Mouse (Mus musculus): ENCODE data around the gene Mgme1. TPM values are rescaled to one million over a fixed set of nuclear protein-coding genes. Genes with fewer than 3 reads are reported as not detected.
A peak's percentile ranks its signal among the peaks of the same experiment; 100 is the strongest.

Gene Mgme1
- total and polyA plus RNA-seq, 2 experiments from 2014 or later, result 11.1 to 12.6 TPM

DNA sequence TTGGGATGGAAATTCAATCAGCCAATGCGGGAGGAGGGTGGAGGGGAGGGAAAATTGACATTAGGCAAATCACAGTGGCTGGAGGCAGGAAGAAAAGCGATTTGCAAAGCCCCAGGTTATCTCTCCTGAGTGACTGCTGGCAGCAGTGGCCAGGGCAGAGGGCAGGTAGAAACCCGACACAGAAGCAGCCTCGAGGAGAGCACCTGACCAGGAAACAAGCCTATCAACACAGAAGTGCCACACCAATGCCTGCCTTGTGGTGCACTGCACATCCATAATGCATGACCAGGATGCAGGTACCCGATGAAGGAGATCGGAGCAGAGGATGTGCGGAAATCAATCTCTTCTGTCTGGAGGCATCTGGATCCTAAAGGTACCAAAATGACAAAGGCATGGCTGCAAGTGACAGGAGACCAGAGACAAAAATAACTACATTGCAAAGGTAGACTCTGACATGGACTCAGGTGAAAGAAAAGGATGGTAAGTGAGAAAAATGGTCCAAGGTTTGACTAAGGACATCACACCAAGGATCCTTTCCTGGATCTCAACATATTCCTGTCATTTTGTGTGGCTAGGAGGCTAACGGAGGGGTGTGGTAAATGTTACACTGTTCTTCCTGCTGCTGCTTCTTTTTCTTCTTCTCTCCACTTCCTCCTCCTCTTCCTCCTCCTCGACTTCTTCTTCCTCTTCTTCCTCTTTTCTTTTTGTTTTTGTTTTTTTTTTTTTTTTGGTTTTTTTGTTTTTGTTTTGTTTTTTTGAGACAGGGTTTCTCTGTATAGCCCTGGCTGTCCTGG is 33.5 kb upstream of the Mgme1 start:
- no peak for DNase-seq (ENCODE audit: low spot score)

DNA sequence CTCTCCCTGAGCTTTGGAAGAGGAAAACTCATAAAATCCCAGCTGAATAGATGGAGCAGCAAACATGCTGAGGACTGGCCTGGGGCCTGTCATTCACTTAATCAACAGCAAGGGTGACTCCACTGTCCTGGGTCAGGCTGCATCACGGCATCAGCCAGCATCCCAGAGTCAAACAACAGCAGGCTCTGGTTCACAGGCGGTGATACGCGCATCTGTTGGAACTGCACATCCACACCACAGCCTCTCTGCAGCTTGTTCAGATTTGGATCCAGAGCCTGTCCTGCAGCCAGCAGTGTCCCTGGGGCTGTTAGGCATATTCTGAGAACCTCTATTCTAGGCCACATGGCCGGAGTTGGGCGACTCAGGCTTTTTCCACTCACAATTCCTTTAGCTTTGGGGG is 32.1 kb upstream of the Mgme1 start:
- H3K27ac ChIP-seq (ENCODE audit: low read depth), result peak overlapping the region; percentile 53
- H3K4me3 ChIP-seq (ENCODE audit: low read depth, low read length), result no peak overlapping the region
- H3K36me3 ChIP-seq (replicated peaks; ENCODE audit: control insufficient read depth, insufficient read depth, low read length), result no peaks in the 10 kb centered on the region
- no peak for TF ChIP-seq CTCF (IDR thresholded peaks at IDR 0.05; ENCODE audit: low read depth)
- no peak for TF ChIP-seq EP300 (IDR thresholded peaks at IDR 0.05; ENCODE audit: low read depth)
- DNase-seq (ENCODE audit: low spot score), result no peak
- H3K27me3 ChIP-seq (ENCODE audit: control insufficient read depth, insufficient read depth, low read length), result no peaks in the 10 kb centered on the region
- no peak overlapping the region for H3K4me2 ChIP-seq (ENCODE audit: low read depth, low read length)
- H3K9ac ChIP-seq (replicated peaks; ENCODE audit: low read depth, low read length), result no peak overlapping the region
- ATAC-seq (ENCODE audit: insufficient read depth, low read depth), result peak; percentile 62
- 67% methylated on average over 6 of the region's 6 CpGs for WGBS
- H3K9me3 ChIP-seq (replicated peaks; ENCODE audit: control insufficient read depth, low read length), result 0 out of 2 replicates have a peak, but pooled peaks cover 3% of the 10 kb centered on the region
- no peaks in the 10 kb centered on the region for H3K4me1 ChIP-seq (ENCODE audit: control insufficient read depth, insufficient read depth)

More for the DNA sequence above, 33.5 kb upstream of the Mgme1 start:
- Histone ChIP-seq H3K27ac (ENCODE audit: low read depth) (no peak overlapping the region), H3K27me3 (ENCODE audit: control insufficient read depth, insufficient read depth, low read length) (no peaks in the 10 kb centered on the region), H3K4me2 (ENCODE audit: low read depth, low read length) (no peak overlapping the region), H3K9ac (replicated peaks; ENCODE audit: low read depth, low read length) (no peak overlapping the region), H3K4me3 (ENCODE audit: low read depth, low read length) (no peak overlapping the region), H3K9me3 (replicated peaks; ENCODE audit: control insufficient read depth, low read length) (0 out of 2 replicates have a peak, but pooled peaks cover 3% of the 10 kb centered on the region), H3K4me1 (ENCODE audit: control insufficient read depth, insufficient read depth) (no peaks in the 10 kb centered on the region), H3K36me3 (replicated peaks; ENCODE audit: control insufficient read depth, insufficient read depth, low read length) (no peaks in the 10 kb centered on the region)
- TF ChIP-seq EP300 (IDR thresholded peaks at IDR 0.05; ENCODE audit: low read depth) (no peak), CTCF (IDR thresholded peaks at IDR 0.05; ENCODE audit: low read depth) (no peak)
- ATAC-seq (ENCODE audit: insufficient read depth, low read depth), result no peak
- WGBS, result 59% methylated on average over 9 of the region's 9 CpGs

DNA sequence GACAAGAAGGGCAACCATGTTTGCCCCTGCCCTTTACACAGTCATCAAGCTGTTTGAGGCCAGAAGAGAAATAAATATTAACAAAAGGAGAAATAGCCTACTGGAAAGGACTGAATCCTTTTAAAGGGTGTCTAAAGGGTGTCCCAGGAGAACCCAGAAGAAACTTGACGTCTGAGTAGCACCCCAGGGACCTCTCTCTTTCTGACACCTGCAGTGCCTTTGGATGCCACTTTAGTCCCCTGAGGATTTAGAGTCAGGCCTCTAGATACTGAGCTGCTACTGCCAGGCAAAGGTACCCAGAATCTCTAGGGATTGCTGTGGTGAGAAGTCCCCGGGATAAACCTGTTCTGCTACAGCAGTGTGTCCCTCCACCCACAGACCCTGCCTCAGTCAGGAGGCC is 31.1 kb upstream of the Mgme1 start:
- no peak for DNase-seq (ENCODE audit: low spot score)
- H3K9ac ChIP-seq (replicated peaks; ENCODE audit: low read depth, low read length), result no peak overlapping the region
- H3K4me2 ChIP-seq (ENCODE audit: low read depth, low read length), result no peak overlapping the region
- 0 out of 2 replicates have a peak, but pooled peaks cover 3% of the 10 kb centered on the region for H3K9me3 ChIP-seq (replicated peaks; ENCODE audit: control insufficient read depth, low read length)
- 60% methylated on average over 2 of the region's 2 CpGs for WGBS
- H3K27ac ChIP-seq (ENCODE audit: low read depth), result no peak overlapping the region
- TF ChIP-seq EP300 (IDR thresholded peaks at IDR 0.05; ENCODE audit: low read depth), result no peak
- TF ChIP-seq CTCF (IDR thresholded peaks at IDR 0.05; ENCODE audit: low read depth), result no peak
- ATAC-seq (ENCODE audit: insufficient read depth, low read depth), result no peak
- no peak overlapping the region for H3K4me3 ChIP-seq (ENCODE audit: low read depth, low read length)
- no peaks in the 10 kb centered on the region for H3K36me3 ChIP-seq (replicated peaks; ENCODE audit: control insufficient read depth, insufficient read depth, low read length)
- H3K4me1 ChIP-seq (ENCODE audit: control insufficient read depth, insufficient read depth), result no peaks in the 10 kb centered on the region
- no peaks in the 10 kb centered on the region for H3K27me3 ChIP-seq (ENCODE audit: control insufficient read depth, insufficient read depth, low read length)

DNA sequence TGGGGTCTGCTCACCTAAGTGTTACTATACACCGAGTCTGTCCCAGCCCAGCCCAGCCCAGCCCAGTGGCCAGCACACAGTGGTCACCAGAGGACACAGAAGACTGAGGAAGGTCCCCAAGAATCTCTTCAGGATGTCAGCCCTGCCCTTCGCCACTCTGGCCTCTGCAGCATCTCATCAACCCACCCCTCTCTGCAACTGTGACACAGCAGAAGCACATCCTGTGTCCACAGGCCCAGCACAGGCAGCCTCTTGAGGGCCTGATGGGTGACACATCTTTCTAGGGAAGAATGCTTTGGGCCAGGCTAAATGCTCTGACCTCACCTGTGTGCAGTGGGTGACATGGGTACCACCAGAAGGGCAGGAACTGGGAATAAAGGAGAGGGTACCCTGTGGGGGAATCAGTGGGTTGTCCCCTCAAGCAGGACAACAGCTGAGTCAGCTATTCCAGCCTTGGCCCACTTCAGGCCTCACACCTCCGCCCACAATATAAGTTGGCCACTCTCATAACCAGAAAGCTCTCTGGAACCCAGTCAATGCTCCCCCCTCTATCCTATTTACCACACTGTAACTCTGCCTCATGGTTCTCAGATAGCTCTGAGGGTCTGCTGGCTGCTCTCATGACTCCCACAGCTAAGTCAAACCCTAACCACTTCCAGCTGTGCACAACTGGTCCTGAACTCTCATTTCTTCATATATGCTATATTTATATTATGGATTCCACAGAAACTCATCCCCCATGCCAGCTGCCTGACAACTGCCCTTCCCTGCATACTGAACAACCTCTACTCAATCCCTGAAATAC is 30.2 kb upstream of the Mgme1 start:
- no peak for TF ChIP-seq EP300 (IDR thresholded peaks at IDR 0.05; ENCODE audit: low read depth)
- no peak for TF ChIP-seq CTCF (IDR thresholded peaks at IDR 0.05; ENCODE audit: low read depth)
- no peak overlapping the region for H3K27ac ChIP-seq (ENCODE audit: low read depth)
- H3K4me2 ChIP-seq (ENCODE audit: low read depth, low read length), result no peak overlapping the region
- H3K9ac ChIP-seq (replicated peaks; ENCODE audit: low read depth, low read length), result no peak overlapping the region
- ATAC-seq (ENCODE audit: insufficient read depth, low read depth) (no peak), DNase-seq (ENCODE audit: low spot score) (no peak)
- WGBS, result 62% methylated on average over 3 of the region's 3 CpGs
- H3K9me3 ChIP-seq (replicated peaks; ENCODE audit: control insufficient read depth, low read length), result no peaks in the 10 kb centered on the region
- H3K4me3 ChIP-seq (ENCODE audit: low read depth, low read length), result no peak overlapping the region
- no peaks in the 10 kb centered on the region for H3K4me1 ChIP-seq (ENCODE audit: control insufficient read depth, insufficient read depth)
- no peaks in the 10 kb centered on the region for H3K36me3 ChIP-seq (replicated peaks; ENCODE audit: control insufficient read depth, insufficient read depth, low read length)
- H3K27me3 ChIP-seq (ENCODE audit: control insufficient read depth, insufficient read depth, low read length), result no peaks in the 10 kb centered on the region

DNA sequence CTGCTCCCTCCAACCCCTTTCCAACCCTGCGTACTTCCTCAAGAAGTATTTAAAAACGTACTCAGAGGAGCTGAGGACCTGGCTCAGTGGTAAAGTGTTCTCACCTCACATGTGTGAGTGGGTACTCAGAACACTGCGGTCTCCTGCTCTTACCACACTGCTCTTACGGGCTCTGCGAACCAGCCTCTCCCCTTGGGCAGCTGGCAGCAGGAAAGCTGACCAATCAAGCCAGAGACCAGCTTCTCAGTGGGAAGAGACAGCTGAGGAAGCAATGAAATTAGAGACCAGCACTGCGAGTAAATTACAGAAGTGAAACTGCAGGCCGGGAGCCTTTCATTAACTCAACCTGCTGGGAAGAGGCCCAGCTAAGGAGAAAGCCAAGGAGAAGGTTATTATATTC is 25.0 kb upstream of the Mgme1 start:
- ATAC-seq (ENCODE audit: insufficient read depth, low read depth), result no peak
- no peak overlapping the region for H3K4me2 ChIP-seq (ENCODE audit: low read depth, low read length)

More for the DNA sequence above, 25.0 kb upstream of the Mgme1 start:
- Histone ChIP-seq H3K4me3 (ENCODE audit: low read depth, low read length) (no peak overlapping the region), H3K36me3 (replicated peaks; ENCODE audit: control insufficient read depth, insufficient read depth, low read length) (peaks cover 19% of the 10 kb centered on the region), H3K27ac (ENCODE audit: low read depth) (no peak overlapping the region), H3K4me1 (ENCODE audit: control insufficient read depth, insufficient read depth) (0 out of 2 replicates have a peak, but pooled peaks cover 4% of the 10 kb centered on the region), H3K27me3 (ENCODE audit: control insufficient read depth, insufficient read depth, low read length) (no peaks in the 10 kb centered on the region), H3K9me3 (replicated peaks; ENCODE audit: control insufficient read depth, low read length) (no peaks in the 10 kb centered on the region), H3K9ac (replicated peaks; ENCODE audit: low read depth, low read length) (no peak overlapping the region)
- 71% methylated on average over 7 of the region's 7 CpGs for WGBS
- no peak for TF ChIP-seq CTCF (IDR thresholded peaks at IDR 0.05; ENCODE audit: low read depth)
- no peak for TF ChIP-seq EP300 (IDR thresholded peaks at IDR 0.05; ENCODE audit: low read depth)
- DNase-seq (ENCODE audit: low spot score), result no peak

Measured in heart, postnatal 0 days (tissue).